Mouse (Mus musculus) cerebellum, postnatal 25 days (tissue): Measurements from ENCODE around the gene Gm2696.
"Not testable (repeated sequence)": the region's sequence is repeated elsewhere in the genome, so short reads cannot be mapped to it uniquely, and the experiment has no call there.

ENCODE experiments used
- DNase-seq, 2 experiments: peaks; one replicate each; pipeline ENCODE4 v3.0.0; 2021; ENCODE audit warnings: mixed read lengths in 2 of 2

Gene Gm2696

DNA sequence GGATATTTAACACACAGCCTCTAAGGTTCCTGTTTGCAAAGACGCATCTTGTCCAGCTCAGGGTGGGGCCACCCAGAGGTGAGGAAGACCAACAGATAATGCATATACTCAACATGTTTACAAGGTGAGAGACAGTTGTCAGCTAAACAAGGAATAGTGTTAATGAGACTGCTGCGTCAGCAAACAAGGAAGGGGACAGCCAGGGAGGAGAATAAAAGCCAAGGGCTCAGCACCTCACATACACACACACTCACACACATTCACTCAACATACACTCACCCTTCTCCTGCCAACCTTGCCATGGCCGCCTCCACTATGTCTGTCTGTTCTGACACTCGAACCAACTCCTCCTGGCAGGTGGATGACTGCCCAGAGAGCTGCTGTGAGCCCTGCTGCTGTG, at the start of gene Gm2696:
Gene Gm2696, plus strand, starts transcription at position 301 of the 400 bp plus-strand sequence.
- no peak for DNase-seq

GRCm38 (mm10) chr10:77769727-77770126, 44.8 kb upstream of the Gm2696 start:
- no peak for DNase-seq

GRCm38 (mm10) chr10:77771225-77771624, 43.3 kb upstream of the Gm2696 start, which contains the start of gene Gm3238:
Gene Gm3238 (minus strand): TSS chr10:77771325.
- DNase-seq, result not testable (repeated sequence)

DNA sequence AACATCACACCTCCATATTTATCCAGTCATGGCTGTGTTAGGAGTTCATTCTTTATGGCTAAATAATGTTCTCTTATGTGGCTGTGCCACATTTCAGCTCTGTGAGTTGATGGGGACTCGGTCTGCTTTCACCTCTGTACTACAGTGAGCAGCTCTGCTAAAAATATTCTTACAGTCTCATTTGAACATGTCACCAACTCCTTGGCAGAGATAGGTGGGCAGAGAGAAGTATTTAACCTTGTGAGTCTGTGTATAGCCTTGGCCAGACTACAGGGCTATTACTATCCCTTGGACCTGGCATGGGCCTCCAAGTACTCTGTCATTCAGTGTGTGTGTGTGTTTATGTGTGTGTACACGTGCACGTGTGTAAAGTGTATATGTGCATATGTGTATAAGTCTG, 42.3 kb upstream of the Gm2696 start:
- not testable (repeated sequence) for DNase-seq

DNA sequence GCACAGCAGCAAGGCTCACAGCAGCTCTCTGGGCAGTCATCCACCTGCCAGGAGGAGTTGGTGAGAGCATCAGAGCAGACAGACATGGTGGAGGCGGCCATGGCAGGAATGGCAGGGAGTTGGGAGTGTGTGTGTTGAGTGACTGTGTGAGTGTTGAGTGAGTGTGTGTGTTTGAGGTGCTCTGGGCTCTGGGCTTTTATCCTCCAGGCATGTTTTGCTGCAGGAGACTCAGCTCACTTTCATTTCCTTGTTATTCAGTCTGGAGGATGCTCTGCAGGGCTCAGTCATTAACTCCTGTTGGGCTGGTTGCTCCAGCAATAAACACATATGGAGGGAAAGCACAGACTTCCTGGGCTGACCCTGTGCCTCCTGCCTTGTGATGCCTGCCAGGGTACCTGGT, 37.6 kb upstream of the Gm2696 start, which contains the start of gene Gm7138:
Gene Gm7138, minus strand, starts transcription at position 101 of the 400 bp plus-strand sequence.
- DNase-seq, result not testable (repeated sequence)

DNA sequence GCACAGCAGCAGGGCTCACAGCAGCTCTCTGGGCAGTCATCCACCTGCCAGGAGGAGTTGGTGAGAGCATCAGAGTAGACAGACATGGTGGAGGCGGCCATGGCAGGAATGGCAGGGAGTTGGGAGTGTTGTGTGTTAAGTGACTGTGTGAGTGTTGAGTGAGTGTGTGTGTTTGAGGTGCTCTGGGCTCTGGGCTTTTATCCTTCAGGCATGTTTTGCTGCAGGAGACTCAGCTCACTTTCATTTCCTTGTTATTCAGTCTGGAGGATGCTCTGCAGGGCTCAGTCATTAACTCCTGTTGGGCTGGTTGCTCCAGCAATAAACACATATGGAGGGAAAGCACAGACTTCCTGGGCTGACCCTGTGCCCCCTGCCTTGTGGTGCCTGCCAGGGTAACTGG, 32.0 kb upstream of the Gm2696 start, which contains the start of gene Gm3250:
Gene Gm3250, minus strand, starts transcription at position 101 of the 400 bp plus-strand sequence.
- DNase-seq, result not testable (repeated sequence)

DNA sequence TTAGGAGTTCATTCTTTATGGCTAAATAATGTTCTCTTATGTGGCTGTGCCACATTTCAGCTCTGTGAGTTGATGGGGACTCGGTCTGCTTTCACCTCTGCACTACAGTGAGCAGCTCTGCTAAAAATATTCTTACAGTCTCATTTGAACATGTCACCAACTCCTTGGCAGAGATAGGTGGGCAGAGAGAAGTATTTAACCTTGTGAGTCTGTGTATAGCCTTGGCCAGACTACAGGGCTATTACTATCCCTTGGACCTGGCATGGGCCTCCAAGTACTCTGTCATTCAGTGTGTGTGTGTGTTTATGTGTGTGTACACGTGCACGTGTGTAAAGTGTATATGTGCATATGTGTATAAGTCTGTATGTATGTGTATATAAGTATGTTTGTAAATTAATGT, 31.1 kb upstream of the Gm2696 start:
- not testable (repeated sequence) for DNase-seq

DNA sequence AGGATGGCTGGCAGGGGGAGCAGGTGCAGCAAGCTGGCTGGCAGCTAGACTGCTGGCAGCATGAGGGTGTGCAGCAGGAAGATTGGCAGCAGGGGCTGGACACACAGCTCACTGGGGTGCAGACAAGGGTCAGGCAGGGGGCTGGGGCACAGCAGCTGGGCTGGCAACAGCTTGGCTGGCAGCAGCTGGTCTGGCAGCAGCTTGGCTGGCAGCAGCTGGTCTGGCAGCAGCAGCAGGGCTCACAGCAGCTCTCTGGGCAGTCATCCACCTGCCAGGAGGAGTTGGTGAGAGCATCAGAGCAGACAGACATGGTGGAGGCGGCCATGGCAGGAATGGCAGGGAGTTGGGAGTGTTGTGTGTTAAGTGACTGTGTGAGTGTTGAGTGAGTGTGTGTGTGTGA, 26.6 kb upstream of the Gm2696 start, which contains the start of gene Gm7137:
Gene Gm7137, minus strand, starts transcription at position 325 of the 400 bp plus-strand sequence.
- not testable (repeated sequence) for DNase-seq

- no peak for DNase-seq
Measured at GRCm38 (mm10) chr10:77788621-77789020, 25.9 kb upstream of the Gm2696 start.

DNA sequence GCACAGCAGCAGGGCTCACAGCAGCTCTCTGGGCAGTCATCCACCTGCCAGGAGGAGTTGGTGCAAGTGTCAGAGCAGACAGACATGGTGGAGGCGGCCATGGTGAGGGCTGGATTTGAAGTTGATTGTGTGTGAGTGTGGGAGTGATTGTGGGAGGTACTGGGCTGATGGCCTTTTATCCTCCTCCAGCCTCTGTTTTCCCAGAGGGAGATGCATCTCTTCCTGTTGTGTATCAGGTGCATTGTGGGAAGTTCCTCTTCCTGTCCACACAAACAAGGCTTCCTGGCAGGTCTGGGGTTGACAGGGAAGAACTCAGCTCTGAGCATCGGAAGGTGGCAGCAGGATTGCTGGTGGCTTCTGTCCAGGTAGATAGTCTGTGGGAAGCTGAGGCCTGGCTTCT, 19.5 kb upstream of the Gm2696 start, which contains the start of gene Gm9639:
Gene Gm9639, minus strand, starts transcription at position 101 of the 400 bp plus-strand sequence.
- no peak for DNase-seq

- no peak for DNase-seq
Measured at GRCm38 (mm10) chr10:77797677-77798076, 16.8 kb upstream of the Gm2696 start.

GRCm38 (mm10) chr10:77798164-77798920, 16.1 kb upstream of the Gm2696 start:
- DNase-seq, result peak in 1 of 2 experiments; percentile 19

DNA sequence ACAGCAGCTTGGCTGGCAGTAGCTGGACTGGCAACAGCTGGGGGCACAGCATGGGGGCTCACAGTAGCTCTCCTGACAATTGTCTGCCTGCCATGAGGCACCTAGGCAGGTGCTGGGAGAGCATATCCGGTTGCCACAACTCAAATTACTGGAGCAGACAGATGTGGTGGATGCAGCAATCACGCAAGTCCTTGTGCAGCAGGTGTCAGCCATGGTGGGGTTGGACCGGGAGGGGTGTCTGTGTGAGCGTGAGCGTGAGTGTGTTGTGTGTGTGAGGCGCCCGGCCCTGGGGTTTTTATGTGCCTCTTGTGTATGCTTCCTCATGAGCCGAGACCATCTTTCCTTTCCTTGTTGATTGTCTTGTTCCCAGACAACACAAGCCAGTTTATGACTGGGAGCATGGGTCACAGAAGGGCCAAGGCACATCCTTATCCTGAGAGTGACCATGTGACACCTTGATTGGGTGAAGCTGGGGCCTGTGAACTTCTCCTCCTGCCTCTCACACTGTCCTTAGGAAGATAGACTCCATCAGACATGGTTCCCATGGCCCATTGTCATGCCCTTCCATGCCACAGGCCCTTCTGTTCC, 15.5 kb upstream of the Gm2696 start, which contains the start of gene Gm19668:
Gene Gm19668, minus strand, starts transcription at position 213 of the 588 bp plus-strand sequence.
- no peak for DNase-seq

GRCm38 (mm10) chr10:77804095-77804494, 10.4 kb upstream of the Gm2696 start:
- no peak for DNase-seq

- no peak for DNase-seq
Measured at GRCm38 (mm10) chr10:77811743-77812142, 2.7 kb upstream of the Gm2696 start, which contains the start of gene Gm9507. Gene Gm9507 (minus strand): TSS chr10:77811843.

GRCm38 (mm10) chr10:77815514-77815913, 1.0 kb downstream of the Gm2696 start:
- DNase-seq, result peak in 1 of 2 experiments; percentile 17

DNA sequence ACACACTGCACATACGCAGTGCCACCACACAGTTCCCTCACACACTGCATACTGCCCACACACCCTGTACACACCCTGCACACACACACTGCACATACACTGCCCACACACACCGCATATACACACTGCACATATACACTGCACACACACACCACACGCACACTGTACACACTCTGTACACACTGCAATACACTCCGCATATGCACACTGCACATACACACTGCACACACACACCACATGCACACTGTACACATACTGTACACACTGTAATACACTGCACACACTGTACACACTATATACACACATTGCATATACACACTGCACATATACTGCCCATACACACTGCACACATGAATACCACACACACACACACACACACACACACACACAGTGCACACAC, 4.0 kb downstream of the Gm2696 start:
- DNase-seq, result no peak

DNA sequence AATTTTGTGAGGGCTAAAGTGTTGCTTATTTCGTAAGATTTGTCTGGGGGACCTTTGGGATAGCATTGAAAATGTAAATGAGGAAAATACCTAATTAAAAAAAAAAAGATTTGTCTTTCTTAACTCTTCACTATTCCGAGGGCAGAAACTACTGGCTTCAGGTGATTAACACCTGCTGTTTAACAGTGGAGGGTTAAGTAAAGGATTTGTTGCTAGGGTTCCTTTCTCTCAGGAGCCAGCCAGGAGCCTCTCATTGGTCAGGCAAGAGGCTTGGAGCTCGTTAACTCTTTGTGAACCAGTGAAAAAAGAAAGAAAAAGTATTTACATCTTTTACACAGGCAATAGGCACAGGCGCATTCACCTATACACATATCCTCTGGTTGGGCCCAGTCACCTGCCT, 4.7 kb downstream of the Gm2696 start:
- DNase-seq, result no peak

- no peak for DNase-seq
Measured at GRCm38 (mm10) chr10:77826951-77827350, 12.5 kb downstream of the Gm2696 start, which contains the start of gene Krtap10-4. Gene Krtap10-4 (minus strand): TSS chr10:77827095.

DNA sequence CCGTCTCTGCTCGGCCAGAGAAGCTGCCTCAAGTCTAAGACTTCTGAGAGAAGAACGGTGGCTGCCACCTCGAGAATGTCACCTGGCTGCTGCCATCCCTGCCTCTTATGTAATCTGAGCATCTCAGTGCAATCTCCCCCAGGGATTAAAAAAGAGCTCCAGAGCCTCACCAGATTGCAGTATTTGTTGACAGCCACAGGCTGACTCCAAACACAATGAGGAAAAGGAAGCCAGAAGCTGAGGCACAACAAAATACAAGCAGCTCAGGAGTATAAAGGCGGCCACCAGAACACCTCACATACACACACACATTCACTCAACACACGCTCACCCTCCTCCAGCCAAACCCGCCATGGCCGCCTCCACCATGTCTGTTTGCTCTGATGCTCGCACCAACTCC, 21.2 kb downstream of the Gm2696 start, which contains the start of gene Krtap10-10:
Gene Krtap10-10, plus strand, starts transcription at position 301 of the 400 bp plus-strand sequence.
- no peak for DNase-seq

DNA sequence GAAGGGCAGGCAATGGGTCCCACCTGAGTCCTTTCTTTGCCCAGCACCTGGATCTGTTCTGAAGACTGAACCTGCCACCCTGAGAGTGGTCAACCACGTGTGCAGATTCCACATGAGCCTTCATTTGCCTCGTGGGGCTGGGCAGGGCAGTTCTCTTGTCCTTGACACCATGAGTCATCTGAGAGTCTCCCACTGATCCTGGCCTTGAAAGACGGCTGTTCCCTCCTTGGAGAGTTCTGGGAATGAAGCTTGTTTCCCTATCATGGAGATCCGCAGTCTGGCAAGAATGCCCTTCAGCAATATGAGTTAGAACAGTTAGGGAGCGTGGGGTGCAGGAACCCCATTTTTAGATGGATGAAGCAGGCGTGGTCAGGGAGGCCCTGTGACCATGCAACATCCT, 24.5 kb downstream of the Gm2696 start:
- DNase-seq, result no peak

GRCm38 (mm10) chr10:77846503-77846902, 32.0 kb downstream of the Gm2696 start, which contains the start of gene Gm36176:
Gene Gm36176 (plus strand): TSS chr10:77846803.
- DNase-seq, result no peak

GRCm38 (mm10) chr10:77846961-77847360, 32.5 kb downstream of the Gm2696 start:
- DNase-seq, result peak; percentile 34 to 59
